Mouse (Mus musculus) liver, embryonic 14.5 days (tissue): ENCODE results near the gene Txndc9. TPM values are rescaled to one million over a fixed set of nuclear protein-coding genes. Genes with fewer than 3 reads are reported as not detected.

Experiments used
- ATAC-seq: fragments of 200-750 bp; cut with Nextera tagmentation; 2 replicates; pipeline ENCODE4 v1.8.0; 2017; ENCODE audit warnings: moderate number of reproducible peaks, mild to moderate bottlenecking, moderate library complexity; ENCODE audit not compliant: insufficient read depth
- DNase-seq, 3 experiments: peaks; one replicate each; pipeline ENCODE4 v3.0.0-alpha.2; 2012 to 2013; ENCODE audit warnings: low read depth in 3 of 3, low spot score in 3 of 3
- H3K27ac ChIP-seq: fragments of 300-500 bp; sonication (generic); 2 replicates; pipeline ENCODE4 v1.5.1; 2014; ENCODE audit warnings: moderate library complexity, mild to moderate bottlenecking, control low read depth, inconsistent platforms
- H3K27me3 ChIP-seq: fragments of 300-500 bp; sonication (generic); 2 replicates; pipeline ENCODE4 v1.6.1; 2014; ENCODE audit warnings: mild to moderate bottlenecking, low read length, moderate library complexity; ENCODE audit not compliant: control insufficient read depth, insufficient read depth
- H3K36me3 ChIP-seq: fragments of 300-500 bp; sonication (generic); replicated peaks from 2 replicates; pipeline ENCODE4 v1.6.1; 2014; ENCODE audit warnings: low read depth; ENCODE audit not compliant: control insufficient read depth, insufficient read depth
- H3K4me1 ChIP-seq, 2 experiments: fragments of 200-500 bp in 1 of 2; fragments of 300-500 bp in 1 of 2; sonication (generic) in 1 of 2; replicated peaks; 2 replicates each; pipeline ENCODE4 v1.6.1; 2012 to 2014; ENCODE audit warnings: antibody characterized with exemption in 1 of 2, inconsistent platforms in 1 of 2, low read length in 1 of 2; ENCODE audit not compliant: control insufficient read depth in 2 of 2, insufficient read depth in 2 of 2
- H3K4me2 ChIP-seq: fragments of 300-500 bp; sonication (generic); 2 replicates; pipeline ENCODE4 v1.6.1; 2014; ENCODE audit warnings: low read depth, mild to moderate bottlenecking, control low read depth, moderate library complexity
- H3K4me3 ChIP-seq, 2 experiments: fragments of 200-500 bp in 1 of 2; fragments of 300-500 bp in 1 of 2; sonication (generic) in 1 of 2; 2 replicates each; pipeline ENCODE4 v1.5.1; 2012 to 2014; ENCODE audit warnings: low read depth in 2 of 2, low read length in 2 of 2, mild to moderate bottlenecking in 2 of 2, control low read depth in 1 of 2, inconsistent platforms in 1 of 2, moderate library complexity in 1 of 2; ENCODE audit not compliant: insufficient read depth in 1 of 2
- H3K9ac ChIP-seq: fragments of 300-500 bp; sonication (generic); replicated peaks from 2 replicates; pipeline ENCODE4 v1.6.1; 2014; ENCODE audit warnings: mild to moderate bottlenecking, control low read depth, moderate library complexity
- H3K9me3 ChIP-seq: fragments of 300-500 bp; sonication (generic); 2 replicates; pipeline ENCODE4 v1.6.1; 2016; ENCODE audit warnings: low read length, mixed read lengths; ENCODE audit not compliant: control insufficient read depth
- CTCF ChIP-seq: IDR thresholded peaks from 2 replicates; pipeline ENCODE4 v1.5.1; 2016; ENCODE audit warnings: antibody characterized with exemption, low read depth, control low read depth
- EP300 ChIP-seq: IDR thresholded peaks from 2 replicates; pipeline ENCODE4 v1.6.1; 2016; ENCODE audit warnings: antibody characterized with exemption, low read depth
- WGBS: fragments of 180-500 bp; shearing (Covaris S2); extraction: QIAGEN DNeasy Blood & Tissue Kit; methylation state at CpG from one replicate; pipeline ENCODE4 v1.1.7; 2014; ENCODE audit not compliant: insufficient replicate concordance; 5-methylcytosine and 5-hydroxymethylcytosine counted together
- polyA plus RNA-seq, 2 experiments: library from polyadenylated mRNA; depleted of rRNA in 1 of 2; stranded (reverse) in 1 of 2; unstranded in 1 of 2; fragments of >200 nt; fragmentation: Nextera tagmentation in 1 of 2; extraction: Ambion mirVana in 1 of 2; gene quantifications; 2 replicates each; pipeline versions ENCODE4 v1.2.1 to v1.2.3; 2012 to 2014

Txndc9 gene
- polyA plus RNA-seq, 2 experiments = 20.5 to 65.9 TPM

- H3K27me3 ChIP-seq = no peaks in the 10 kb centered on the region
- DNase-seq (no peak), ATAC-seq (no peak)
- H3K9ac ChIP-seq = no peak overlapping the region
- no peak overlapping the region for H3K4me3 ChIP-seq
- TF ChIP-seq EP300 (no peak), CTCF (no peak)
- no peaks in the 10 kb centered on the region for H3K4me1 ChIP-seq
- H3K27ac ChIP-seq = no peak overlapping the region
- peaks cover 28% of the 10 kb centered on the region for H3K36me3 ChIP-seq
- 81% methylated on average over 7 of the region's 7 CpGs for WGBS
- H3K9me3 ChIP-seq = no peaks in the 10 kb centered on the region
- H3K4me2 ChIP-seq = no peak overlapping the region
These were observed 29.6 kb upstream of the Txndc9 start for GRCm38 (mm10) chr1:38027301-38027700.

GRCm38 (mm10) chr1:38014551-38015203 lies 17.0 kb upstream of the Txndc9 start:
- Histone ChIP-seq H3K27ac (peak overlapping the region; percentile 52), H3K36me3 (peaks cover 20% of the 10 kb centered on the region), H3K4me2 (peak overlapping the region; percentile 42), H3K4me3 (no peak overlapping the region), H3K27me3 (no peaks in the 10 kb centered on the region), H3K9me3 (no peaks in the 10 kb centered on the region), H3K4me1 (peaks cover 48% of the 10 kb centered on the region in 2 experiments), H3K9ac (no peak overlapping the region)
- TF ChIP-seq CTCF (no peak), EP300 (peak; percentile 79)
- DNase-seq (peak; percentile 49 to 55 (median 50)), ATAC-seq (peak; percentile 63)
- WGBS = 95% methylated on average over 2 of the region's 2 CpGs

- Histone ChIP-seq H3K4me2 (peak overlapping the region; percentile 73), H3K27me3 (no peaks in the 10 kb centered on the region), H3K36me3 (no peaks in the 10 kb centered on the region), H3K4me3 (peak overlapping the region; percentile 20 to 36), H3K9ac (peak overlapping the region; percentile 60), H3K27ac (peak overlapping the region; percentile 93), H3K4me1 (peaks cover 59 to 65% of the 10 kb centered on the region in 2 experiments), H3K9me3 (no peaks in the 10 kb centered on the region)
- TF ChIP-seq CTCF = no peak
- peak; percentile 61 for TF ChIP-seq EP300
- DNase-seq (peak in 2 of 3 experiments; percentile 53 to 56), ATAC-seq (peak; percentile 31; the same call in 1 of the 2 replicates)
These were observed 14.8 kb upstream of the Txndc9 start for GRCm38 (mm10) chr1:38012509-38012908.

GRCm38 (mm10) chr1:38012104-38012503 lies 14.4 kb upstream of the Txndc9 start:
- Histone ChIP-seq H3K4me2 (peak overlapping the region; percentile 73), H3K4me3 (peak overlapping the region; percentile 36 to 43), H3K9me3 (no peaks in the 10 kb centered on the region), H3K4me1 (peaks cover 63 to 69% of the 10 kb centered on the region in 2 experiments), H3K27me3 (no peaks in the 10 kb centered on the region), H3K36me3 (no peaks in the 10 kb centered on the region), H3K9ac (peak overlapping the region; percentile 44), H3K27ac (peak overlapping the region; percentile 93)
- no peak for TF ChIP-seq CTCF
- TF ChIP-seq EP300 = no peak
- WGBS = 28% methylated on average over 3 of the region's 3 CpGs
- DNase-seq (no peak), ATAC-seq (peak; percentile 29; the same call in 1 of the 2 replicates)

GRCm38 (mm10) chr1:38011647-38012046 lies 14.0 kb upstream of the Txndc9 start:
- Histone ChIP-seq H3K9ac (peak overlapping the region; percentile 44), H3K27me3 (no peaks in the 10 kb centered on the region), H3K4me3 (no peak overlapping the region), H3K36me3 (no peaks in the 10 kb centered on the region), H3K4me1 (peaks cover 68 to 73% of the 10 kb centered on the region in 2 experiments), H3K27ac (peak overlapping the region; percentile 93), H3K9me3 (no peaks in the 10 kb centered on the region), H3K4me2 (peak overlapping the region; percentile 73)
- DNase-seq = peak; percentile 88 to 93 (median 89)
- ATAC-seq = peak; percentile 92
- 25% methylated on average over 6 of the region's 6 CpGs for WGBS
- TF ChIP-seq EP300 (peak; percentile 87), CTCF (peak; percentile 50)
